Mouse (Mus musculus) kidney, embryonic 14.5 days (tissue): ENCODE measurements around the gene Ephb6. TPM values are rescaled to one million over a fixed set of nuclear protein-coding genes. Genes with fewer than 3 reads are reported as not detected.

ENCODE experiments used
- ATAC-seq: fragments of 200-750 bp; cut with Nextera tagmentation; 2 replicates; pipeline ENCODE4 v1.8.0; 2017; ENCODE audit warnings: moderate number of reproducible peaks, mild to moderate bottlenecking, moderate TSS enrichment, moderate library complexity; ENCODE audit not compliant: low FRiP score, low TSS enrichment
- H3K27ac ChIP-seq: fragments of 300-500 bp; sonication (generic); 2 replicates; pipeline ENCODE4 v1.5.1; 2014; ENCODE audit warnings: low read depth, mild to moderate bottlenecking, low read length, moderate library complexity, mixed read lengths
- H3K27me3 ChIP-seq: fragments of 300-500 bp; sonication (generic); 2 replicates; pipeline ENCODE4 v1.6.1; 2014; ENCODE audit warnings: mild to moderate bottlenecking, low read length; ENCODE audit not compliant: control insufficient read depth, insufficient read depth
- H3K36me3 ChIP-seq: fragments of 300-500 bp; sonication (generic); 2 replicates; pipeline ENCODE4 v1.6.1; 2014; ENCODE audit warnings: low read length, mixed read lengths; ENCODE audit not compliant: control insufficient read depth, insufficient read depth
- H3K4me1 ChIP-seq: fragments of 300-500 bp; sonication (generic); 2 replicates; pipeline ENCODE4 v1.6.1; 2014; ENCODE audit warnings: low read length, mixed read lengths; ENCODE audit not compliant: control insufficient read depth, insufficient read depth
- H3K4me2 ChIP-seq: fragments of 300-500 bp; sonication (generic); replicated peaks from 2 replicates; pipeline ENCODE4 v1.6.1; 2014; ENCODE audit warnings: low read depth, mild to moderate bottlenecking, low read length
- H3K4me3 ChIP-seq: fragments of 300-500 bp; sonication (generic); 2 replicates; pipeline ENCODE4 v1.5.1; 2014; ENCODE audit warnings: mild to moderate bottlenecking, low read length
- H3K9ac ChIP-seq: fragments of 300-500 bp; sonication (generic); 2 replicates; pipeline ENCODE4 v1.6.1; 2014; ENCODE audit warnings: low read depth, mild to moderate bottlenecking, low read length, moderate library complexity
- H3K9me3 ChIP-seq: fragments of 300-500 bp; sonication (generic); 2 replicates; pipeline ENCODE4 v1.6.1; 2016; ENCODE audit warnings: low read length; ENCODE audit not compliant: control insufficient read depth
- WGBS: fragments of 180-500 bp; shearing (Covaris S2); extraction: QIAGEN DNeasy Blood & Tissue Kit; methylation state at CpG from one replicate; pipeline ENCODE4 v1.1.7; 2014; 5-methylcytosine and 5-hydroxymethylcytosine counted together
- polyA plus RNA-seq: library from polyadenylated mRNA; unstranded; fragments of >200 nt; fragmentation: Nextera tagmentation; extraction: Ambion mirVana; gene quantifications from 2 replicates; pipeline ENCODE4 v1.2.1, GENCODE M21; 2014

The Ephb6 gene
- polyA plus RNA-seq, 1 experiment from 2014 or later = 11.8 TPM

DNA sequence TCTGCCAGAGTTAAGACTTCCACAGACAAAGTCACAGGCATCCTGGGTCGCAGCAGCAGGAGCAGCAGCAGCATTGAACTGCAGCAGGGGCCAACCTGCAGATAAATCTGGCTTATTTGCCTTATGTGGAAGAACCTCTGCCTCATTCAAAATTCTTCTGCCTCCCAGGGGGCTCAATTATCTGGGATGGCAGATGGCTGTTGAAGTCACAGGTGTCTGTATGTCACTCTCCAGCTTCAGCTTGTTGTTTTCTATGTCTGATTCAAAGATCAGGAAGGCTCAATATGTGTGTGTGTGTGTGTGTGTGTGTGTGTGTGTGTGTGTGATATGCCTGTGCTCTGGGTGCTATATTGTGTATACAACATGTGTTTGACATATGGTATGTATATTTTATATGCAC, 32.1 kb downstream of the Ephb6 start:
- no peak overlapping the region for H3K9ac ChIP-seq
- no peak for ATAC-seq
- no peaks in the 10 kb centered on the region for H3K4me1 ChIP-seq
- 17% methylated on average over 1 of the region's 1 CpGs for WGBS
- H3K4me2 ChIP-seq = no peak overlapping the region
- no peaks in the 10 kb centered on the region for H3K36me3 ChIP-seq
- no peak overlapping the region for H3K4me3 ChIP-seq
- H3K27me3 ChIP-seq = no peaks in the 10 kb centered on the region
- no peak overlapping the region for H3K27ac ChIP-seq
- no peaks in the 10 kb centered on the region for H3K9me3 ChIP-seq

DNA sequence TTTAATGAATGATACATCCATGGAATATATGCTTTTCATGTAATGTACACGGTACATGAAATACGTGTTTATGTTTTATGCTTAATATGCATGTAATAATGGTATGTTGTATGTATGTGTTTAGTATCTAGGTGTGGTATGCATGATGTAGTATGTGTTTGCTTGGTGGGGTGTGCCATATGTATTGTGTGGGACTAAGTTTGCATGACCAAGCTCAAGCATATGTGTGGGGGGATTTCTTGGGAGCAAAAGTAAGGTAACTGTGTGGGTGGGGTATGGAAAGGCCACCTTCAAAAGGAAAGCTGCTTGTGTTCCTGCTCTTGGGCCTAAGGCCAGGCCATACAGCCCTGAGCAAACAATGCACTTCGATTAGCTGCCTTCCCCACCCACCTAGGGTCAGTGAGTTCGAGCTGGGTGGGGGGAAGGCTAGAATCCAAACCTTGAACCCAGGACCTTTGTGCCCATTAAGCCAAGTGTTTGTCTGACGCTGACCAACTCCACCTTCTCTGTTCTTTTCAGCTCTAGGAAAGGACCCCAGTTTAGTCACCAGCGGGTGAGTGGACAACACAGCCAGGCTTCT, 32.7 kb downstream of the Ephb6 start:
- Histone ChIP-seq H3K27me3 (no peaks in the 10 kb centered on the region), H3K9ac (no peak overlapping the region), H3K27ac (no peak overlapping the region), H3K9me3 (no peaks in the 10 kb centered on the region), H3K4me1 (no peaks in the 10 kb centered on the region), H3K36me3 (no peaks in the 10 kb centered on the region), H3K4me2 (no peak overlapping the region), H3K4me3 (no peak overlapping the region)
- 76% methylated on average over 6 of the region's 6 CpGs for WGBS
- no peak for ATAC-seq

DNA sequence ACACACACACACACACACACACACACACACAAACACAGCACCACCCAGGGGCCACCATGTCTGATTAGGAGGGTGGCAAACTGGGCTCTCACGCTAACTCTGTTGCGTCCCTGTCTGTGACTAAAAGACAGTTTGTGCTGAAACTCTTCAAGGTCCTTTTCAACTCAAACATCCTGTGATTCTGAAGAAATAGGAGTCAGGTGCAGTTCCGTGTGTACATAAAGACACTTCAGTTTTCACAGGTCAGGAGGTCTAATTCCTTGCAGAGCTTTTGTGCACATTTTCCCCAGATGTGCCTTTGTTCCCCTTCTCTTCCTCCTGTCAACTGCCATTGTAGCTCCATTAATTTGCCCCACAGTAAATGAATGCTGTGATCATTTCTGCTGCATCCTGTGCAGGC, 35.2 kb downstream of the Ephb6 start:
- Histone ChIP-seq H3K27ac (no peak overlapping the region), H3K36me3 (no peaks in the 10 kb centered on the region), H3K27me3 (no peaks in the 10 kb centered on the region), H3K4me2 (no peak overlapping the region), H3K4me1 (no peaks in the 10 kb centered on the region), H3K4me3 (no peak overlapping the region), H3K9ac (no peak overlapping the region), H3K9me3 (no peaks in the 10 kb centered on the region)
- no peak for ATAC-seq
- WGBS = 69% methylated on average over 3 of the region's 3 CpGs

DNA sequence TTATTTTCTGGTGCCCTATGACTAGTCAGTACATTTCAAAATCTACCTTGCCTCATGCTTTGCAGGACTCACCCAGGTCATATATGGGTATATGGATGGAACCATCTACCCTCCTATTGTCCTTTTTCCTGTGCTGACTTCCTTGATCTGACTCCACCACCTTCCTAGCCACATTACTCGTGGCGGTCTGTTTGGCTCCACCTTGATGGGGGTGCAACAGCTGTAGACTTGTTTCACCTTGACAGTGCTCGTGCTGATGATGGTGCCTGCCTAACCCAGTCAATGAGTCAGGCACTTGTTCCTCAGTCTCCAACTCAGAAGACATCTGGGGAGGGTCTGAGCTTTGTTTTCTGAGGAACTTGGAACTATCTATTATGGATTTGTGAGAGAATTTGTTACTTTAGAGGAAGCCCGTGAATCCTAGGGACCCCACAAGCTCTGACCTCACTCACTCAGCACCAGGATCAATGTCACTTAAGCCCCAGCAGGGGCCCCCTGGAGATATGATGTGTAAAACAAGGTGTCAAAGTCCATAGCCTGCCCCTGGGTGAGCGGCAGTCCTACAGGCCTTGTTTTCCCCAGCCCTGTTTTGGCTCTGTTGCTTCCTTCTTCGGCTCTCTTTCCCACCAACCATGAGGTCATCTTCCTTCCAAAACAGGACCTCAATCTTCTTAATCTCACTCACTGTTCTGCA, 36.0 kb downstream of the Ephb6 start:
- Histone ChIP-seq H3K9ac (no peak overlapping the region), H3K4me3 (no peak overlapping the region), H3K4me2 (no peak overlapping the region), H3K4me1 (no peaks in the 10 kb centered on the region), H3K9me3 (no peaks in the 10 kb centered on the region), H3K36me3 (no peaks in the 10 kb centered on the region), H3K27ac (no peak overlapping the region), H3K27me3 (no peaks in the 10 kb centered on the region)
- WGBS = 83% methylated on average over 6 of the region's 6 CpGs
- ATAC-seq = no peak

DNA sequence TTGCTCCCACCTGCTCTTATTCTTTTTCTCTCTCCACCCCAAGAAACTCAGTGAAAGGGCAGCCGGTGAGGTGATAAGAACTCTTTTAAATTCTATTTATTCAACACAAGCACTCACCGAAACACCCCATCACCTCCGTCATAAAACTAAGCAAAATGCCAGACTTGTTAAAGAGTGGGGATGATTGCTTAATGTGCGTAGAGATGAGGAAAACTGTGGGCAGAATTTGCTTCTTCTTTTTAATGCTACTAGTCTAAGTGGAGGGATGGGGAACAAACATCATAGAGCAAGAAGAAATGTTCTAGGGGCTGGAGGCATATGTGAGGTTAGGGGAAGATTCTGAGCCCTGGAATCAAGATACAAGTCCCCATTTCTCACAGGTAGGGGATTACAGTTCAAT, 37.5 kb downstream of the Ephb6 start:
- 83% methylated on average over 4 of the region's 4 CpGs for WGBS
- no peaks in the 10 kb centered on the region for H3K9me3 ChIP-seq
- H3K27ac ChIP-seq = no peak overlapping the region
- no peaks in the 10 kb centered on the region for H3K4me1 ChIP-seq
- H3K27me3 ChIP-seq = no peaks in the 10 kb centered on the region
- no peak for ATAC-seq
- no peak overlapping the region for H3K4me2 ChIP-seq
- no peak overlapping the region for H3K9ac ChIP-seq
- H3K36me3 ChIP-seq = no peaks in the 10 kb centered on the region
- no peak overlapping the region for H3K4me3 ChIP-seq

DNA sequence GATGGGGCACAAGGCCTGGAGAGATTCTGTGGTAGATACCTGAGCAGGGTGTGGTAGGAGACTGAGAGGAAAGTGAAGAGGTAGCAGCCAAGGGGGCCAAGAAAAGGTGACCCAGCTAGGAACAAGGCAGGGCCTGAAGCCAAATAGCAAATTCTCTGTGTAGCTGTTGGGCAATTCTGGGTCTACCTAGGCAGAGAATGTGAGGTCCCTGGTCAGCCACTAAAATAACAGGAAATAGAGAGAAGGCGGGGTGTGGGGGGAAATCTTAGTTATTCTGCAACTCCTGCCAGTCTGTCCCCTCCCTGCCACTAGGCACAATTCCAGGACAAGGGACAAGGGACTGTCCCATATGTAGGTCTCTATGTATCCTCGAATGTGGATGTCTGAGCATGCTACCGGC, 37.9 kb downstream of the Ephb6 start:
- 85% methylated on average over 3 of the region's 3 CpGs for WGBS
- ATAC-seq = no peak
- no peak overlapping the region for H3K4me3 ChIP-seq
- H3K4me1 ChIP-seq = no peaks in the 10 kb centered on the region
- H3K27me3 ChIP-seq = no peaks in the 10 kb centered on the region
- no peaks in the 10 kb centered on the region for H3K36me3 ChIP-seq
- no peak overlapping the region for H3K4me2 ChIP-seq
- H3K9ac ChIP-seq = no peak overlapping the region
- H3K27ac ChIP-seq = no peak overlapping the region
- no peaks in the 10 kb centered on the region for H3K9me3 ChIP-seq

DNA sequence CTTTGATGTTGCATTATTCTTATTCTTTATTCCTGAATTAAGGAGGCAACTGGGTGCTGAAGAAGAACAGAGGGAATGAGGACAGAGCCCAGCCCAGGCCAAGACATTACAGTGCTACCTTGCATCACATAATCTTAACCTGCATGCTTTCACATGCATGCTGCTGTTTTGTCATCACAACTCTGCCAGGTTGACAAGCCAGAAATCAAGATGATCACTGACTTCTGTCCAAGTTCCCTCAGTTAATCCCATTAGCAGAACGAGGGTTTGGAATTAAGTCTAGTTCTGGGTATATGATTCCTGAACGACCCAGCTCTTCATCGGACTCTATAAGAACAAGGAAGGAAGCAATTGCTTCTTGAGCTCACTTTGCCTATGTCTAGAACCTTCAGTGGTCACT, 40.9 kb downstream of the Ephb6 start:
- 83% methylated on average over 3 of the region's 3 CpGs for WGBS
- no peaks in the 10 kb centered on the region for H3K4me1 ChIP-seq
- H3K27ac ChIP-seq = no peak overlapping the region
- no peaks in the 10 kb centered on the region for H3K27me3 ChIP-seq
- H3K9ac ChIP-seq = no peak overlapping the region
- H3K36me3 ChIP-seq = no peaks in the 10 kb centered on the region
- no peaks in the 10 kb centered on the region for H3K9me3 ChIP-seq
- no peak for ATAC-seq
- H3K4me3 ChIP-seq = no peak overlapping the region
- H3K4me2 ChIP-seq = no peak overlapping the region

DNA sequence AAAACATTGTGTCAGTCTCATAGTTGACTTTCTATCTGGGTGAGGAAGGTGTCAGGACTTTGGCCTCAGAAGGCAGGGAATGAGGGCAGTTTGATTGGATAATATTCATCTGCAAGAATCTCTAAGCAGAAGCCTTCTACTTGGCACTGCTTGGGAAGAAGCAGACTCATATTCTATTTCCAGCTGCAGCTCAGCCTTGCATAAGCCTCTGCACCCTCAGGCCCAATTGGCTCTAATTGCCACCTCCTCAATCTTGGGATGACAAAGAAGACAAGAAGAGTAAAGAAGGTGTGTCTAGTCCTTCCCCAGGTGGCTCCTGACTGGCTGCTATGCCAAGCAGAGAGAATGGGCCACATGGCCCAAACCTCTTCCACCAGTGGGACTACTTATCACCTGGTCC, 41.4 kb downstream of the Ephb6 start:
- Histone ChIP-seq H3K27me3 (no peaks in the 10 kb centered on the region), H3K9me3 (no peaks in the 10 kb centered on the region), H3K4me2 (no peak overlapping the region), H3K27ac (no peak overlapping the region), H3K9ac (no peak overlapping the region), H3K4me1 (no peaks in the 10 kb centered on the region), H3K36me3 (no peaks in the 10 kb centered on the region), H3K4me3 (no peak overlapping the region)
- ATAC-seq = no peak

DNA sequence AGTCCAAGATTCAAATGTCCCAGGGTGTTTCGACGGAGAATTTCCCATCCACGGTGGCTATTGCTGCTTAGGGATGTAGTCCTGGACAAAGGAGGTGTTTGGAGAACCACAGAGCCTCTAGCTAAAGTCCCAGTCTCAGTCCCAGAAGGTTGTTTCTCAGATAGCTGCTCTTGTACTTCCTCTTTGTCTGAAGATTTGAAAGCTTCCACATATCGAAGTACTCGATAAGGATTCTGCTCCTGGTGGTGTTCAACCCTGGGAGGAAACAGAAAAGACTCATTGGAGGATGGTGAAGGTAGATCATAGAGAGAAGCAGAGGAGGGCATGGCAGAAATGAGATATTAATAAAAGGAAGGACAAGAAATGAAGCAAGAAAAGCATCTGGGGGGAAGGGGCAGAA, 47.9 kb downstream of the Ephb6 start:
- no peaks in the 10 kb centered on the region for H3K36me3 ChIP-seq
- 96% methylated on average over 5 of the region's 5 CpGs for WGBS

More for the DNA sequence above, 47.9 kb downstream of the Ephb6 start:
- Histone ChIP-seq H3K4me1 (no peaks in the 10 kb centered on the region), H3K4me2 (no peak overlapping the region), H3K9me3 (no peaks in the 10 kb centered on the region), H3K4me3 (no peak overlapping the region), H3K9ac (no peak overlapping the region), H3K27me3 (no peaks in the 10 kb centered on the region), H3K27ac (no peak overlapping the region)
- ATAC-seq = no peak
